Mouse (Mus musculus) MEL (cell line): Measurements from ENCODE around the gene Cxcl3. TPM values are rescaled to one million over a fixed set of nuclear protein-coding genes. Genes with fewer than 3 reads are reported as not detected.

Source experiments
- DNase-seq: peaks from one replicate; pipeline ENCODE4 v3.0.0; 2011; ENCODE audit warnings: low read depth, low spot score
- H3K27ac ChIP-seq: 2 replicates; pipeline ENCODE4 v1.5.1; 2012; ENCODE audit warnings: low read depth, mild to moderate bottlenecking, control low read depth, low read length, moderate library complexity; ENCODE audit not compliant: control insufficient read depth
- H3K27me3 ChIP-seq, 2 experiments: fragments of 150-350 bp in 1 of 2; sonication (generic) in 1 of 2; 2 replicates each; pipeline ENCODE4 v1.6.1; 2012; ENCODE audit warnings: low read length in 2 of 2, mild to moderate bottlenecking in 2 of 2, improper control_type of control experiment in 1 of 2, moderate library complexity in 1 of 2; ENCODE audit not compliant: insufficient read depth in 2 of 2, control insufficient read depth in 1 of 2
- H3K36me3 ChIP-seq, 2 experiments: 2 replicates each; pipeline ENCODE4 v1.6.1; 2012 to 2014; ENCODE audit warnings: low read length in 2 of 2, improper control_type of control experiment in 1 of 2, inconsistent platforms in 1 of 2, mild to moderate bottlenecking in 1 of 2; ENCODE audit not compliant: insufficient read depth in 2 of 2, control insufficient read depth in 1 of 2
- H3K4me1 ChIP-seq, 2 experiments: fragments of 150-350 bp in 1 of 2; sonication (generic) in 1 of 2; 2 replicates each; pipeline ENCODE4 v1.6.1; 2012; ENCODE audit warnings: low read length in 2 of 2, improper control_type of control experiment in 1 of 2, mild to moderate bottlenecking in 1 of 2; ENCODE audit not compliant: insufficient read depth in 2 of 2, control insufficient read depth in 1 of 2
- H3K4me3 ChIP-seq, 2 experiments: fragments of 150-350 bp in 1 of 2; sonication (generic) in 1 of 2; 2 replicates each; pipeline ENCODE4 v1.5.1; 2012; ENCODE audit warnings: low read depth in 2 of 2, low read length in 2 of 2, mild to moderate bottlenecking in 2 of 2, moderate library complexity in 2 of 2, control low read depth in 1 of 2, improper control_type of control experiment in 1 of 2; ENCODE audit not compliant: control insufficient read depth in 1 of 2, insufficient read depth in 1 of 2
- H3K79me2 ChIP-seq: 2 replicates; pipeline ENCODE4 v1.6.1; 2012; ENCODE audit warnings: mild to moderate bottlenecking, low read length, moderate library complexity; ENCODE audit not compliant: control insufficient read depth, poor library complexity, insufficient read depth
- H3K9ac ChIP-seq: 2 replicates; pipeline ENCODE4 v1.6.1; 2012; ENCODE audit warnings: low read depth, mild to moderate bottlenecking, control low read depth, low read length, moderate library complexity; ENCODE audit not compliant: control insufficient read depth, poor library complexity, severe bottlenecking
- H3K9me3 ChIP-seq: fragments of 150-350 bp; sonication (generic); replicated peaks from 2 replicates; pipeline ENCODE4 v1.6.1; 2012; ENCODE audit warnings: mild to moderate bottlenecking, low read length, improper control_type of control experiment, moderate library complexity; ENCODE audit not compliant: insufficient read depth
- E2F4 ChIP-seq: IDR thresholded peaks from 2 replicates; pipeline ENCODE4 v1.6.1; 2011; ENCODE audit warnings: low read depth, low read length, improper control_type of control experiment, borderline replicate concordance
- ETS1 ChIP-seq: IDR thresholded peaks from 2 replicates; pipeline ENCODE4 v1.6.1; 2012; ENCODE audit warnings: low read depth, mild to moderate bottlenecking, inconsistent platforms, low read length, improper control_type of control experiment, moderate library complexity
- GABPA ChIP-seq: IDR thresholded peaks from 2 replicates; pipeline ENCODE4 v1.6.1; 2012; ENCODE audit warnings: low read depth, mild to moderate bottlenecking, inconsistent platforms, low read length, improper control_type of control experiment, moderate library complexity
- HCFC1 ChIP-seq: IDR thresholded peaks from 2 replicates; pipeline ENCODE4 v1.6.1; 2012; ENCODE audit warnings: low read depth, mild to moderate bottlenecking, inconsistent platforms, low read length, improper control_type of control experiment, moderate library complexity
- KAT2A ChIP-seq: conservative IDR thresholded peaks from 2 replicates; pipeline ENCODE4 v1.6.1; 2012; ENCODE audit warnings: low read depth, low read length, improper control_type of control experiment, inconsistent platforms
- MAFK ChIP-seq: IDR thresholded peaks from 2 replicates; pipeline ENCODE4 v1.6.1; 2011; ENCODE audit warnings: low read depth, mild to moderate bottlenecking, low read length, improper control_type of control experiment, borderline replicate concordance
- MAX ChIP-seq: IDR thresholded peaks from 2 replicates; pipeline ENCODE4 v1.6.1; 2011; ENCODE audit warnings: low read length, improper control_type of control experiment
- MAZ ChIP-seq: IDR thresholded peaks from 2 replicates; pipeline ENCODE4 v1.6.1; 2012; ENCODE audit warnings: low read depth, mild to moderate bottlenecking, inconsistent platforms, low read length, improper control_type of control experiment
- MXI1 ChIP-seq: IDR thresholded peaks from 2 replicates; pipeline ENCODE4 v1.6.1; 2011; ENCODE audit warnings: mild to moderate bottlenecking, low read depth, low read length, improper control_type of control experiment
- MYB ChIP-seq: IDR thresholded peaks from 2 replicates; pipeline ENCODE4 v1.6.1; 2011; ENCODE audit warnings: mild to moderate bottlenecking, low read depth, low read length, improper control_type of control experiment
- MYC ChIP-seq: IDR thresholded peaks from 2 replicates; pipeline ENCODE4 v1.6.1; 2011; ENCODE audit warnings: low read depth, mild to moderate bottlenecking, low read length, improper control_type of control experiment, moderate library complexity
- POLR2AphosphoS5 ChIP-seq: IDR thresholded peaks from 2 replicates; pipeline ENCODE4 v1.6.1; 2012; ENCODE audit warnings: low read depth, borderline replicate concordance, mild to moderate bottlenecking, inconsistent platforms, low read length, moderate library complexity, mixed read lengths
- RAD21 ChIP-seq: IDR thresholded peaks from 2 replicates; pipeline ENCODE4 v1.6.1; 2011; ENCODE audit warnings: mild to moderate bottlenecking, low read depth, low read length, improper control_type of control experiment
- SIN3A ChIP-seq: IDR thresholded peaks from 2 replicates; pipeline ENCODE4 v1.6.1; 2012; ENCODE audit warnings: low read length, improper control_type of control experiment, inconsistent platforms
- SMC3 ChIP-seq: IDR thresholded peaks from 2 replicates; pipeline ENCODE4 v1.6.1; 2011; ENCODE audit warnings: low read depth, low read length, improper control_type of control experiment
- TAL1 ChIP-seq: IDR thresholded peaks from 2 replicates; pipeline ENCODE4 v1.6.1; 2012; ENCODE audit warnings: mild to moderate bottlenecking, inconsistent platforms, low read length, moderate library complexity, mixed read lengths
- TBP ChIP-seq: IDR thresholded peaks from 2 replicates; pipeline ENCODE4 v1.8.0; 2011; ENCODE audit warnings: low read depth, low read length, improper control_type of control experiment
- USF1 ChIP-seq: IDR thresholded peaks from 2 replicates; pipeline ENCODE4 v1.6.1; 2014; ENCODE audit warnings: low read depth, mild to moderate bottlenecking, inconsistent platforms, low read length, improper control_type of control experiment, moderate library complexity
- USF2 ChIP-seq, 2 experiments: IDR thresholded peaks; 2 replicates each; pipeline ENCODE4 v1.6.1; 2011 to 2012; ENCODE audit warnings: improper control_type of control experiment in 2 of 2, low read length in 2 of 2, borderline replicate concordance in 1 of 2, inconsistent platforms in 1 of 2, low read depth in 1 of 2, mild to moderate bottlenecking in 1 of 2; ENCODE audit not compliant: insufficient read depth in 1 of 2
- ZC3H11A ChIP-seq: IDR thresholded peaks from 2 replicates; pipeline ENCODE4 v1.6.1; 2012; ENCODE audit warnings: low read depth, mild to moderate bottlenecking, inconsistent platforms, low read length, improper control_type of control experiment
- ZKSCAN1 ChIP-seq: IDR thresholded peaks from 2 replicates; pipeline ENCODE4 v1.6.1; 2012; ENCODE audit warnings: low read depth, mild to moderate bottlenecking, inconsistent platforms, low read length, improper control_type of control experiment, moderate library complexity
- ZMIZ1 ChIP-seq: IDR thresholded peaks from 2 replicates; pipeline ENCODE4 v1.6.1; 2012; ENCODE audit warnings: low read depth, mild to moderate bottlenecking, inconsistent platforms, low read length, improper control_type of control experiment, moderate library complexity
- polyA plus RNA-seq, 2 experiments: library from polyadenylated mRNA; stranded (reverse) in 1 of 2; unstranded in 1 of 2; fragments of >175 nt in 1 of 2; fragments of >200 nt in 1 of 2; gene quantifications; 2 replicates each; pipeline versions ENCODE4 v1.2.1 to v1.2.4; 2012; ENCODE audit warnings: low replicate concordance in 2 of 2, low read depth in 1 of 2; ENCODE audit not compliant: insufficient read length in 2 of 2, insufficient read depth in 1 of 2, missing spikeins in 1 of 2
- total RNA-seq: library from RNA; depleted of rRNA; stranded (reverse); fragments of 300-350 nt; gene quantifications from 2 replicates; pipeline ENCODE4 v1.2.3, GENCODE M21; 2012

The Cxcl3 gene
- total and polyA plus RNA-seq, 3 experiments: not detected

DNA sequence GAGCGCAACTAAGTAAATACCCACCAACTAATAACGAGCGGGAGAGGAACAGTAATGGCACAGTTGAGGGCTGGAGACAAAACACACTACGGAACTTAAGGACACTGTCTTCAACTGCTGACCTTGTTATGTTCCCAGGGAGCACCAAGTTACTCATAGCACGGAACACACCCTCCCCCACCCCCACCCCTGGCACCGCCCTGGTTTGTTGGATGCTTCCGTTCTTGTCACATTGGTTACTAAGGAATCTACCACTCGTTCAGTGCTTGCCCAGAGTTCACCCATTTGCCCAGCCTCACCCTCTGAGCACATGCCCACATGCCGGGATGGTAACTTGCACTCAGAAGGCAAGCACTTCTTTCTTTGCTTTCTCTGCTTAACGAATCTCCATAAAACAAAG, 8.3 kb upstream of the Cxcl3 start:
- DNase-seq: no peak
- no peak for TF ChIP-seq MAX
- TF ChIP-seq SIN3A: no peak
- TF ChIP-seq MYB: no peak
- no peak for TF ChIP-seq MAZ
- no peak for TF ChIP-seq TBP
- TF ChIP-seq KAT2A: no peak
- no peak for TF ChIP-seq SMC3
- no peak for TF ChIP-seq MXI1
- TF ChIP-seq USF1: no peak
- no peak for TF ChIP-seq RAD21
- no peak for TF ChIP-seq TAL1
- Histone ChIP-seq H3K27ac (no peak overlapping the region), H3K9me3 (no peaks in the 10 kb centered on the region), H3K4me3 (no peak overlapping the region), H3K79me2 (peaks cover 1% of the 10 kb centered on the region; the same call in 1 of the 2 replicates), H3K9ac (no peak overlapping the region), H3K4me1 (peaks cover 10 to 27% of the 10 kb centered on the region in 2 experiments), H3K27me3 (no peaks in the 10 kb centered on the region), H3K36me3 (peaks cover 0 to 27% of the 10 kb centered on the region in 2 experiments; a peak in 2 of 4 replicates)

DNA sequence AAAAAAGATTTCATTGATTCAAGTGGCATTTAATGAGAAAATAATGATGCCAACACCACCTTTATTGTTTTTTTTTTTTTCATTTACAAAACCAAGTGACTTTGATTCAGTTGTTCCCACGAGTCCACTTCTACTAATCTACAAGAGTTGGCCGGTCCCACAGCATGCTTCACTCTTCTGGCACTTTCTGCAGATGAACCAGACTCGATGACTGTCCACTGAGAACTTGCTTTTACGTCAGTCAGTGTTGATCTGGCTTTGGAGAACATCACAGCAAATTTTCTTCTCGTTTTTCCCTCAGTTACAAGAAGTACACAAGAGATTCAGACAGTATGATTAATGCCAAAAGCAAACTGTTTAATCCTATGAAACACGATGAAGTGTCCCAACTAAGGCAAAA, 7.0 kb upstream of the Cxcl3 start:
- peaks cover 0 to 23% of the 10 kb centered on the region in 2 experiments; a peak in 2 of 4 replicates for H3K36me3 ChIP-seq
- peaks cover 10 to 22% of the 10 kb centered on the region in 2 experiments for H3K4me1 ChIP-seq
- no peak overlapping the region for H3K4me3 ChIP-seq
- no peaks in the 10 kb centered on the region for H3K9me3 ChIP-seq
- no peaks in the 10 kb centered on the region for H3K27me3 ChIP-seq
- no peak for TF ChIP-seq ETS1
- no peak for TF ChIP-seq ZMIZ1
- TF ChIP-seq MAFK: no peak
- no peak for TF ChIP-seq MYC
- no peak for TF ChIP-seq USF1
- no peak overlapping the region for H3K9ac ChIP-seq
- H3K27ac ChIP-seq: no peak overlapping the region
- DNase-seq: no peak
- no peaks in the 10 kb centered on the region for H3K79me2 ChIP-seq

DNA sequence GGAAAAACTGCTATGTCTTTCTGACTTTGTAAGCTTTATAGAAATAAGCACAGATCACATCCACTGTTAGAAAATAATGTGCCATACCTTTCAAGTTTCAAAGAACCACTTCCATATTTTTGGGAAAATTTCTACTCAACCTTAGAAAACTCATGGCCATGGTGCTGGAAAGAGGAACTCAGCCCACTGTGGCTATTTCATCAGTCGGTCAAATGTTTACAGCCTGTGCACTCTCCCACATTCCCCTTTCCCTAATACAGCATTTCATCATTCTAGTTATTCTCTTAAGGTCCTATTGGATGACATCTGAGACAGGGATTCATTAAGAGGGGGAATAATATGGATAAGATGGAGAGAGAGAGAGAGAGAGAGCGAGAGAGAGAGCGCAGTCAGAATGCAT, 2.2 kb upstream of the Cxcl3 start:
- Histone ChIP-seq H3K4me1 (no peaks in the 10 kb centered on the region), H3K9me3 (no peaks in the 10 kb centered on the region), H3K79me2 (no peaks in the 10 kb centered on the region), H3K27ac (no peak overlapping the region), H3K36me3 (no peaks in the 10 kb centered on the region), H3K9ac (no peak overlapping the region), H3K27me3 (no peaks in the 10 kb centered on the region; a peak in 1 of 4 replicates), H3K4me3 (no peak overlapping the region)
- DNase-seq: no peak
- no peak for TF ChIP-seq SMC3
- TF ChIP-seq HCFC1: no peak
- TF ChIP-seq POLR2AphosphoS5: no peak
- TF ChIP-seq SIN3A: no peak
- TF ChIP-seq GABPA: no peak
- TF ChIP-seq TAL1: no peak
- TF ChIP-seq ZC3H11A: no peak
- TF ChIP-seq ZKSCAN1: no peak
- TF ChIP-seq MAZ: no peak
- TF ChIP-seq MYC: no peak
- no peak for TF ChIP-seq E2F4
- TF ChIP-seq USF2 (IDR thresholded peaks at IDR 0.05; ENCODE audit: borderline replicate concordance in 1 of 2, insufficient read depth in 1 of 2, low read depth in 1 of 2, low read length in 2 of 2): no peak
